Mouse (Mus musculus) heart, postnatal 0 days (tissue): ENCODE measurements around the gene Srm. TPM values are rescaled to one million over a fixed set of nuclear protein-coding genes. Genes with fewer than 3 reads are reported as not detected.

Experiments used
- ATAC-seq: fragments of 200-750 bp; cut with Nextera tagmentation; 2 replicates; pipeline ENCODE4 v1.8.0; 2017; ENCODE audit warnings: low read depth, moderate number of reproducible peaks, moderate library complexity; ENCODE audit not compliant: insufficient read depth
- DNase-seq: peaks from one replicate; pipeline ENCODE4 v3.0.0-alpha.2; 2016; ENCODE audit warnings: low spot score
- H3K27ac ChIP-seq: fragments of 300-500 bp; sonication (generic); 2 replicates; pipeline ENCODE4 v1.5.1; 2014; ENCODE audit warnings: low read depth, mild to moderate bottlenecking
- H3K27me3 ChIP-seq: fragments of 300-500 bp; sonication (generic); 2 replicates; pipeline ENCODE4 v1.6.1; 2014; ENCODE audit warnings: low read length, mixed read lengths; ENCODE audit not compliant: control insufficient read depth, insufficient read depth
- H3K36me3 ChIP-seq: fragments of 300-500 bp; sonication (generic); replicated peaks from 2 replicates; pipeline ENCODE4 v1.6.1; 2014; ENCODE audit warnings: low read length, mixed read lengths; ENCODE audit not compliant: control insufficient read depth, insufficient read depth
- H3K4me1 ChIP-seq: fragments of 300-500 bp; sonication (generic); 2 replicates; pipeline ENCODE4 v1.6.1; 2014; ENCODE audit warnings: antibody characterized with exemption; ENCODE audit not compliant: control insufficient read depth, insufficient read depth
- H3K4me2 ChIP-seq: fragments of 300-500 bp; sonication (generic); 2 replicates; pipeline ENCODE4 v1.6.1; 2014; ENCODE audit warnings: low read depth, mild to moderate bottlenecking, low read length, moderate library complexity
- H3K4me3 ChIP-seq: fragments of 300-500 bp; sonication (generic); 2 replicates; pipeline ENCODE4 v1.5.1; 2014; ENCODE audit warnings: low read depth, low read length
- H3K9ac ChIP-seq: fragments of 300-500 bp; sonication (generic); replicated peaks from 2 replicates; pipeline ENCODE4 v1.6.1; 2014; ENCODE audit warnings: low read depth, low read length, mixed read lengths
- H3K9me3 ChIP-seq: fragments of 300-500 bp; sonication (generic); replicated peaks from 2 replicates; pipeline ENCODE4 v1.6.1; 2016; ENCODE audit warnings: low read length; ENCODE audit not compliant: control insufficient read depth
- CTCF ChIP-seq: IDR thresholded peaks from 2 replicates; pipeline ENCODE4 v1.5.1; 2016; ENCODE audit warnings: antibody characterized with exemption, control low read depth, low read depth
- EP300 ChIP-seq: IDR thresholded peaks from 2 replicates; pipeline ENCODE4 v1.6.1; 2016; ENCODE audit warnings: antibody characterized with exemption, low read depth
- WGBS: fragments of 180-500 bp; shearing (Covaris S2); extraction: QIAGEN DNeasy Blood & Tissue Kit; methylation state at CpG from one replicate; pipeline ENCODE4 v1.1.7; 2014; 5-methylcytosine and 5-hydroxymethylcytosine counted together
- polyA plus RNA-seq: library from polyadenylated mRNA; unstranded; fragments of >200 nt; fragmentation: Nextera tagmentation; extraction: Ambion mirVana; gene quantifications from 2 replicates; pipeline ENCODE4 v1.2.1, GENCODE M21; 2015
- total RNA-seq: library from RNA; depleted of rRNA; stranded (reverse); fragments of >200 nt; gene quantifications from 2 replicates; pipeline ENCODE4 v1.2.3, GENCODE M21; 2014; ENCODE audit warnings: low replicate concordance; rRNA removed

Gene Srm
- total RNA-seq = 15.0 and 45.7 TPM in 2 replicates
- 46.4 and 51.4 TPM in 2 replicates for polyA plus RNA-seq

- ATAC-seq (peak; percentile 99), DNase-seq (peak; percentile 98)
- Histone ChIP-seq H3K4me2 (peak within 1 kb of the TSS; percentile 98), H3K9me3 (no peaks in the 10 kb centered on the region), H3K4me3 (peak within 1 kb of the TSS; percentile 95), H3K9ac (peak within 1 kb of the TSS; percentile 78), H3K27me3 (no peaks in the 10 kb centered on the region), H3K4me1 (peaks cover 9% of the 10 kb centered on the region; the same call in 1 of the 2 replicates), H3K36me3 (peaks cover 25% of the 10 kb centered on the region), H3K27ac (peak within 1 kb of the TSS; percentile 64)
- no peak for TF ChIP-seq CTCF
- peak; percentile 76; the same call in 1 of the 2 replicates for TF ChIP-seq EP300
- under 1% methylated on average over 39 of the region's 50 CpGs for WGBS
Measured at GRCm38 (mm10) chr4:148591171-148591630, at the start of gene Srm. Gene Srm, plus strand, starts transcription at chr4:148591503.

DNA sequence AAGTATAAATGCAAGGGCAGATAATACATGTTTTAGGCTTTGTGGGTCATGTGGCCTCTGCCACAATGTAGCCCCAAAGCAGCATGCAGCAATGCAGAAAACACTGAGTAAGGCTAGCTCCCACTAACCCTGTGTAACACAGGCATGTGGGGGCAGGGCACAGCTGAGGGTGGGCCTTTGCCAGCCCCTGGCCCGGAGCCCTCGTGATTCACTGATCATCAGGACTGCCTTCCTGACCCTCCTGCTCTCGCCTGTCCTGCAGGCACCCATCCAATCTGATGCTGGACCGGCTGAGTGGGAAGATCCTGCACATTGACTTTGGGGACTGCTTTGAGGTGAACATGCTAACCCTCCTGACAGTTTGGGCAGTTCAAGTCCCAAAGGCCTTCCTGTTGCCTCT is 42.2 kb upstream of the Srm start:
- peaks cover 93% of the 10 kb centered on the region for H3K36me3 ChIP-seq
- H3K4me3 ChIP-seq = no peak overlapping the region
- no peaks in the 10 kb centered on the region for H3K9me3 ChIP-seq
- H3K4me2 ChIP-seq = no peak overlapping the region
- H3K9ac ChIP-seq = no peak overlapping the region
- ATAC-seq (no peak), DNase-seq (no peak)
- H3K27me3 ChIP-seq = no peaks in the 10 kb centered on the region
- TF ChIP-seq CTCF (no peak), EP300 (no peak)
- H3K27ac ChIP-seq = no peak overlapping the region
- 78% methylated on average over 4 of the region's 4 CpGs for WGBS
- no peaks in the 10 kb centered on the region for H3K4me1 ChIP-seq

DNA sequence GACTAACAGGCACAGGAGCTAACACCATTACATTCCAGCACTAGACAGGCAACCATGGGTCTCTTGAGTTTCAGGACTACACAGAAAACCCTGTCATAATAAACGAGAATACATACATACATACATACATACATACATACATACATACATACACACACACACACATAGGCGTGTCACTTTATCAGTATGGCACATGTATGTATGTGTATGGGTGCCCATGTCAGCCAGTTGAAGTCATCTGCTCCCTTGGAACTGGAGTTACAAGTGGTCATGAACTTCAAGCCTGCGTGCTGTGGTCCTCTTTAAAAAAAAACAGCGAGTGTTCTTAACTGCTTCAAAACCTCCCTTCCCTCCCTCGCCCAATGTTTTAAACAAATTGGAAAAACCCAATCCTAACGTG is 33.5 kb upstream of the Srm start:
- Histone ChIP-seq H3K27ac (peak overlapping the region; percentile 88), H3K4me3 (peak overlapping the region; percentile 84), H3K4me1 (peaks cover 10% of the 10 kb centered on the region), H3K36me3 (peaks cover 55% of the 10 kb centered on the region), H3K27me3 (no peaks in the 10 kb centered on the region), H3K9ac (peak overlapping the region; percentile 85), H3K9me3 (no peaks in the 10 kb centered on the region), H3K4me2 (peak overlapping the region; percentile 81)
- DNase-seq (no peak), ATAC-seq (no peak)
- TF ChIP-seq CTCF = no peak
- no peak for TF ChIP-seq EP300
- WGBS = 25% methylated on average over 6 of the region's 6 CpGs

DNA sequence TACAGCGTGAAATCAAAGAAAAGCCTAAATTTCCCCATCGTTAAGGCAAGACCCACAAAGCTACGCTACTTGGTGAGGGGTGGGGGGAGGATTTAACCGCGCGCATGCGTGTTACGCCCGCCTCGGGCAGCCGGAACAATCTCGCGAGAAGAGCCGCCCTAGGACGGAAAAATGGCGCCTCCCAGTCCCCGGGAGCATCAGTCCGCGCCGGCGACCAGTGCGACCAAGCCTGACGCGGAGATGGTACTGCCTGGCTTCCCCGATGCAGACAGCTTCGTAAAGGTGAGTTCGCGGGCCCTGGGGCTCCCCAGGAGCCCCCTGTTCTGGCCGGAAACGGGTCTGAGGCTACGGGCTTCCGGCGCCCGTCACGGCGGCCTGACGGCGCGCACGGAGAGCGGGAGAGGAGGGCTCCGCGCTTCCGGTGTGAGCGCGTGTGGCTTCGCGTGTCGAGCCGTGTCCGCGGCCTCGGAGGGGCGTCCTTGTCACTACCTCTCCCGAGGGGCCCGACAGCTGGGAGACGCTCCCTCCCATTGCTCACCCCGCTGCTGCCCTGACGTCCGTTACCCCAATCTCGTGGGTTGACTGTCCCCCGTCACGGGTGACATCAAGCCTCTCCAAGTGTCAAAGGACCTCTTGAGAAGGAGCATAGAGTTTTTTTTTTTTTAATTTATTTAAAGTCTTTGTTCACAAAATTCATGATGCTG is 32.9 kb upstream of the Srm start, which contains the start of gene Exosc10:
TSS of gene Exosc10 (plus strand) at position 133 of the 704 bp plus-strand sequence.
- Histone ChIP-seq H3K9ac (peak within 1 kb of the TSS; percentile 85), H3K27me3 (no peaks in the 10 kb centered on the region), H3K9me3 (no peaks in the 10 kb centered on the region), H3K4me3 (peak within 1 kb of the TSS; percentile 84), H3K36me3 (peaks cover 55% of the 10 kb centered on the region), H3K4me1 (peaks cover 10% of the 10 kb centered on the region), H3K27ac (peak within 1 kb of the TSS; percentile 88), H3K4me2 (peak within 1 kb of the TSS; percentile 81)
- WGBS = under 1% methylated on average over 58 of the region's 63 CpGs
- DNase-seq = peak; percentile 91
- ATAC-seq = peak; percentile 95
- TF ChIP-seq CTCF (no peak), EP300 (peak; percentile 67; the same call in 1 of the 2 replicates)

DNA sequence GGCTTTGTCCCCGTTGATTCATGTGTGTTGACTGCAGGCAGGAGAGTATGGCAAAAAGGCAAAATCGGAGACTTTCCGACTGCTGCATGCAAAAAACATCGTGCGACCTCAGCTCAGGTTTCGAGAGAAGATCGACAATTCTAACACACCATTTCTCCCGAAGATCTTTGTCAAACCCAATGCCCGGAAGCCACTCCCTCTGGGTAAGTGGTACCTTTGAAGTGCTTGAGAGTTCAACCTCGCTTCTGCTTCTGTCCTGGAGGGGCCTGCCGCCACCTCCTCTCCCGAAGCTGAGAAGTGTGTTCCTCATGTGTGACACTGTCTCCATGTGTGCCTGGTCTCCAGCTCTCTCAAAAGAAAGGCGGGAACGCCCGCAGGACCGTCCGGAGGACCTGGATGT is 28.6 kb upstream of the Srm start:
- Histone ChIP-seq H3K27me3 (no peaks in the 10 kb centered on the region), H3K9me3 (no peaks in the 10 kb centered on the region), H3K4me1 (peaks cover 10% of the 10 kb centered on the region), H3K27ac (no peak overlapping the region), H3K4me2 (no peak overlapping the region), H3K9ac (no peak overlapping the region), H3K4me3 (no peak overlapping the region), H3K36me3 (peaks cover 78% of the 10 kb centered on the region)
- TF ChIP-seq CTCF (no peak), EP300 (no peak)
- DNase-seq = no peak
- 91% methylated on average over 17 of the region's 17 CpGs for WGBS
- no peak for ATAC-seq
